Mouse (Mus musculus): ENCODE measurements at regions not wholly inside any gene's neighbourhood (a gene's known extent, or its start where the extent isn't known, plus 50 kb on each side); places are given as distances from the start of the nearest gene placed in this dataset.

DNA sequence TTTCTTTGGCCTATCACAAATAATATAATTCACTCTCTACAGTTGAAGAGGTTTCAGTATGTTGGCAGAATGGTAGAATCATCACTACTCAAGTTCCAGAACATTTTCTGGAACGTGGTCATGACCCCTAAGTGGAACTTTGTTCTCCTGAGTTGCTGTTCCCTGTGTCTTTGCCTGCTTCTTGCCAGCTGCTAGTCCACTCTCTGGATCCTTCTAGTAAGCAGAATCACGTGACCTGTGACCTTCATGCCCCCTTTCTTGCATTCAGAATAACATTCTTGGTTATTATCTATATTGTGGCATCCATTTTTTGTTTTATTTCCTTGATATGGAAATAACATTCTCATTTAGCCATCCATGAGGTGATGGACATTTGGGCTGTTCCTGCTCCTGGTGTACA lies 291.5 kb upstream of the Sall1 start:
- H3K27ac ChIP-seq (replicated peaks; ENCODE audit: low read depth, low read length): no peak overlapping the region
- H3K4me2 ChIP-seq (replicated peaks; ENCODE audit: low read depth, low read length, severe bottlenecking): no peak overlapping the region
- no peaks in the 10 kb centered on the region for H3K27me3 ChIP-seq (ENCODE audit: control insufficient read depth, insufficient read depth, low read length)
- no peak overlapping the region for H3K4me3 ChIP-seq (replicated peaks; ENCODE audit: low read length)
- 74% methylated on average over 2 of the region's 2 CpGs for WGBS
- ATAC-seq (ENCODE audit: low FRiP score, low read depth) (no peak), DNase-seq (ENCODE audit: low spot score) (no peak)
- no peak overlapping the region for H3K9ac ChIP-seq (ENCODE audit: low read depth, low read length, severe bottlenecking)
- H3K4me1 ChIP-seq (ENCODE audit: control insufficient read depth, insufficient read depth, low read length): no peaks in the 10 kb centered on the region
- no peaks in the 10 kb centered on the region for H3K9me3 ChIP-seq (ENCODE audit: control insufficient read depth, low read length)
- TF ChIP-seq POLR2A (IDR thresholded peaks at IDR 0.05; ENCODE audit: borderline replicate concordance, extremely low read depth, insufficient read depth, insufficient read length): no peak
- no peaks in the 10 kb centered on the region for H3K36me3 ChIP-seq (ENCODE audit: control insufficient read depth, insufficient read depth, low read length)

GRCm38 (mm10) chr8:89325751-89326351 lies 281.9 kb upstream of the Sall1 start:
- Histone ChIP-seq H3K4me2 (replicated peaks; ENCODE audit: low read depth, low read length, severe bottlenecking) (no peak overlapping the region), H3K27ac (replicated peaks; ENCODE audit: low read depth, low read length) (no peak overlapping the region), H3K27me3 (ENCODE audit: control insufficient read depth, insufficient read depth, low read length) (no peaks in the 10 kb centered on the region), H3K36me3 (ENCODE audit: control insufficient read depth, insufficient read depth, low read length) (no peaks in the 10 kb centered on the region), H3K9ac (ENCODE audit: low read depth, low read length, severe bottlenecking) (no peak overlapping the region), H3K4me1 (ENCODE audit: control insufficient read depth, insufficient read depth, low read length) (no peaks in the 10 kb centered on the region), H3K4me3 (replicated peaks; ENCODE audit: low read length) (no peak overlapping the region), H3K9me3 (ENCODE audit: control insufficient read depth, low read length) (no peaks in the 10 kb centered on the region)
- ATAC-seq (ENCODE audit: low FRiP score, low read depth) (no peak), DNase-seq (ENCODE audit: low spot score) (no peak)
- no peak for TF ChIP-seq POLR2A (IDR thresholded peaks at IDR 0.05; ENCODE audit: borderline replicate concordance, extremely low read depth, insufficient read depth, insufficient read length)
- 56% methylated on average over 2 of the region's 2 CpGs for whole genome bisulfite sequencing

- 90% methylated on average over 5 of the region's 5 CpGs for WGBS
Observed at GRCm38 (mm10) chr8:89325248-89325645, 281.3 kb upstream of the Sall1 start.

DNA sequence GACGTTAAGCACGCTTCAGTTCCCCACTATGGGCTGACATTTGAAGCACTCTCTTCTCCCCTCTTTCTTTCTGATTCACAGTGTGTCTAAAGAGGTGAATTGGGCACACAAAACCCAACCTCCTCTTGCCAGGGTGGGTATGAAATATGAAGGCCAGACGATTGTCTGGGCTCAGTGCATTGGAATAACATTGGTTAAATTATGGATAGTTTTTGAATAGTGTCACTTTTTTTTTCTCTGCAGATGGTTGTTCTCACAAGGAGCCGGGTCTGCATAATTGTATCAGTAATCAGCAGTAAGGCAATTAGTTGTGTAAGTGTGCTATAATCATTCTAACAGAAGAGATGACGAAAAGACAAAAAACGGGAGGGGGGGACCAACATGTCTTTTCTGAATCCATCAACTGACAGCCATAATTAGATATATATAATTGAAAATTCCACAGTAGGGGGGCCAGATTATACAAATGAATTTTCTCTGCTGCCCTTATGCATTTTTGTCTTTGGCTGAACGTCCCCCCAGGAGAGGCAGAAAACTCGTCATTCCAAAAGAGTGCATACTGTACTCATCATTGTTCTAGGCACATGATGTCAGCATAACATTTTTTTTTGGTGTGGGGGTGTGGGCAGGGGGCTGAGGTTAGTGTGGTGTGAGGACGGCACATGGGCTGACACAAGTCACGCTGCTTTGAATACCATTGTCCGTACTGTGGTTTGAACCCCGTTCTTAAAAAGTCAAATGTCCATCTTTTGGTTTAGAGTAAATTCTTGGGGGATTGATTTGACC lies 280.7 kb upstream of the Sall1 start:
- Histone ChIP-seq H3K36me3 (ENCODE audit: control insufficient read depth, insufficient read depth, low read length) (no peaks in the 10 kb centered on the region), H3K27ac (replicated peaks; ENCODE audit: low read depth, low read length) (no peak overlapping the region), H3K27me3 (ENCODE audit: control insufficient read depth, insufficient read depth, low read length) (no peaks in the 10 kb centered on the region), H3K4me2 (replicated peaks; ENCODE audit: low read depth, low read length, severe bottlenecking) (no peak overlapping the region), H3K4me3 (replicated peaks; ENCODE audit: low read length) (no peak overlapping the region), H3K4me1 (ENCODE audit: control insufficient read depth, insufficient read depth, low read length) (no peaks in the 10 kb centered on the region), H3K9me3 (ENCODE audit: control insufficient read depth, low read length) (no peaks in the 10 kb centered on the region), H3K9ac (ENCODE audit: low read depth, low read length, severe bottlenecking) (no peak overlapping the region)
- ATAC-seq (ENCODE audit: low FRiP score, low read depth): no peak
- 78% methylated on average over 12 of the region's 12 CpGs for WGBS
- no peak for TF ChIP-seq POLR2A (IDR thresholded peaks at IDR 0.05; ENCODE audit: borderline replicate concordance, extremely low read depth, insufficient read depth, insufficient read length)
- no peak for DNase-seq (ENCODE audit: low spot score)

More at GRCm38 (mm10) chr8:89325248-89325645, 281.3 kb upstream of the Sall1 start:
- Histone ChIP-seq H3K9me3 (ENCODE audit: control insufficient read depth, low read length) (no peaks in the 10 kb centered on the region), H3K4me2 (replicated peaks; ENCODE audit: low read depth, low read length, severe bottlenecking) (no peak overlapping the region), H3K4me3 (replicated peaks; ENCODE audit: low read length) (no peak overlapping the region), H3K4me1 (ENCODE audit: control insufficient read depth, insufficient read depth, low read length) (no peaks in the 10 kb centered on the region), H3K27ac (replicated peaks; ENCODE audit: low read depth, low read length) (no peak overlapping the region), H3K27me3 (ENCODE audit: control insufficient read depth, insufficient read depth, low read length) (no peaks in the 10 kb centered on the region), H3K9ac (ENCODE audit: low read depth, low read length, severe bottlenecking) (no peak overlapping the region), H3K36me3 (ENCODE audit: control insufficient read depth, insufficient read depth, low read length) (no peaks in the 10 kb centered on the region)
- ATAC-seq (ENCODE audit: low FRiP score, low read depth): no peak
- TF ChIP-seq POLR2A (IDR thresholded peaks at IDR 0.05; ENCODE audit: borderline replicate concordance, extremely low read depth, insufficient read depth, insufficient read length): no peak
- no peak for DNase-seq (ENCODE audit: low spot score)

DNA sequence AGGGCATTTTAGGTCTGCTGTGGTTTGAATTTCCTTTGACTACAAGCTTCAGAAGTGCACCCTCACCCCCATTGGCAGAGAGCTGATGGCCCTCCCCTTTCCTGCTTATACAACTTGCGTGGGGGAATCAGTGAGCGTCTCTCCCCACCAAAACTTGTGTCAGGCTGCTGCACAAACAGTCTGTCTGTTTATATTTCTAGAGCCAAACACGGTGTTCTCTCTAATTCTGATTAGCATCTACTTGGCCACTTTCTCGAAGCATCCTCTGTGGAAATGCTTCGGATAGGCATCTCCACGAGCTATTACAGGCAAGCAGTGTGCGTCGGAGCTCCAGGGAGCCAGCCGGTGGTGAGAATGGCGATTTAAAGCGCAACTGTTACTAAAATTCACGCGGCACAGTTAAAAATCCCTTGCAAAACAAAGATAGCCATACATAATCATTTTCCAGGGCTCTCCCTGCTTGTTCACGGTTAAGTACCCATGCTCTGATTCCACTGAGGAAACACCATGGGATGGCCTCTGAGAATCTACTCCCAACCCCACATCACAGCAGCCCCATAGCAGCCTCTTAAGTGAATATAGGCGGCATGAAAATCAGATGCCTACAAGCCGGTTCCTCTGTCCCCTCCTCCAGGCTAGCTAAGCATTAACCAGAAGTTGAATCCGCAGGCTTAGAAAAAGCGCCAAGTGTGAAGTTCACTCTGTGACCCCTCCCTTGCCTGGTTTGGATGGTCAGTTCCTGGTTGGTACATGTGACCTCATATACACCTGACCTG lies 273.7 kb upstream of the Sall1 start:
- Histone ChIP-seq H3K27me3 (ENCODE audit: control insufficient read depth, insufficient read depth, low read length) (no peaks in the 10 kb centered on the region), H3K4me2 (replicated peaks; ENCODE audit: low read depth, low read length, severe bottlenecking) (peak overlapping the region; percentile 34), H3K27ac (replicated peaks; ENCODE audit: low read depth, low read length) (no peak overlapping the region), H3K9me3 (ENCODE audit: control insufficient read depth, low read length) (no peaks in the 10 kb centered on the region), H3K9ac (ENCODE audit: low read depth, low read length, severe bottlenecking) (0 out of 2 replicates have a peak overlapping the region, but pooled peaks have one; percentile 9), H3K4me3 (replicated peaks; ENCODE audit: low read length) (0 out of 2 replicates have a peak overlapping the region, but pooled peaks have one; percentile 8), H3K36me3 (ENCODE audit: control insufficient read depth, insufficient read depth, low read length) (no peaks in the 10 kb centered on the region), H3K4me1 (ENCODE audit: control insufficient read depth, insufficient read depth, low read length) (peaks cover 3% of the 10 kb centered on the region; the same call in 1 of the 2 replicates)
- 33% methylated on average over 18 of the region's 18 CpGs for WGBS
- no peak for TF ChIP-seq POLR2A (IDR thresholded peaks at IDR 0.05; ENCODE audit: borderline replicate concordance, extremely low read depth, insufficient read depth, insufficient read length)
- ATAC-seq (ENCODE audit: low FRiP score, low read depth): no peak
- DNase-seq (ENCODE audit: low spot score): no peak
